Mouse (Mus musculus): ENCODE measurements around the gene Slc3a1. TPM values are rescaled to one million over a fixed set of nuclear protein-coding genes. Genes with fewer than 3 reads are reported as not detected.

The Slc3a1 gene
- total RNA-seq, 2 experiments from 2014 or later: 0.22 TPM; not detected in 1

DNA sequence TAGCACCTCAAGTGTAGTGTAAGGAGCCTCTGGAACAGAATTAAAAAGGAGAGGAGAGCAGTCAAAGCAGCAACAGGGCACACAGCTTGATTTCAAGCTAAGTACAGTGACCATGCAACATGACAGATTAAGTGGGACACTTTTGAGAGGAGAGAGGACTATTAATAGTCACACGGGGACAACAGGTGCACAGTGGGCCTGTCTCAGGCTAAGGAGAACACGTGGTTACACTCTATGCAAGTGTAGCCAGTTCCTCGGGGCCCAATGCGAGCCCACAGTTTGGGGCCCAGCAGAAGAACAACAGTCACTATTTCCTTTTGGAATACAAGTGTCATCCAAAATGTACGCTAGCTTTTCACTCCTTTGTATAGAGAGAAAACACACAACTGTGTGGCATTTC is 59.4 kb downstream of the Slc3a1 start:
- intact Hi-C loops (cut with DNase I): loop anchor here (5.0 kb wide), 1 partner anchor 210 kb away; no protein-coding TSS in a partner anchor
- DNase-seq: peak; percentile 23 to 25

DNA sequence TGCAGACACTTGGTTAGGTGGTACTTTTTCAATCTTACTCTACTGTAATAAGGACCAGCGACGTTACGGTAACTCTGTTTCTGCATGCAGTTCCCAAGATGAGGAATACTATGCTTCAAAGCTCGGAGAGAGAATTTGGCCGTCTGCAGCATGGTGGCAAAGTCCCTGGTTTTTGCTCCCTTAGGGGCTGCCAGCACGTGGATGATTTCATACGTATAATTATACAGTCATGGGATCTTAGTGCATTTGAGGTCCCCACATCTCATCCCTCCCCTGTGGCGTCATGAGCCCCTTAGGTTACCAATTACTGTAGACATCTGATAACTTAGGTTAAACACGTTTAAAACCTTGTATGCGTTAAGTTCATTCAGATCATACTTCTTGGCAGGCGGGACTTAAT is 60.2 kb downstream of the Slc3a1 start:
- DNase-seq: no peak
- intact Hi-C loops (cut with DNase I): loop anchor here (5.0 kb wide), 1 partner anchor 211 kb away; no protein-coding TSS in a partner anchor

DNA sequence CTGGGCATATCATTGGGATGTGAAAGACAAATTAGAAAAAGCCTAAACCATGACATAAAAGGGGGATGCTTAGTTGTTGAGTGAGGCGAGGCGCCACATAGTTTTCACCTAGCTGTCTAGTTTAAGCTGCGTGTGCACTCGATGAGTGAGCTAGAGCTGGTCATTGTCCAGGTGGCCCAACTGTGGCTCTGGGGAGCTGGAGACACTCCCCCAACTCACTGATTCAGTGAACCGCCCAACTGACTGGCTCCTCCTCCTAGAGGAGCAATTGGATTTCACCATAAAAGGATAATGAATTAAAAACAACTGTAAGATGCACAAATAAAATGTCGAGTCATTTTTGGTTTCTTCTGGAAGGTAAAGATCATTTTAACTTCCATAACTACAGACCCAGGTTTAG is 60.8 kb downstream of the Slc3a1 start:
- no peak for DNase-seq
- intact Hi-C loops (cut with DNase I): loop anchor here (5.0 kb wide), 1 partner anchor 212 kb away; no protein-coding TSS in a partner anchor

DNA sequence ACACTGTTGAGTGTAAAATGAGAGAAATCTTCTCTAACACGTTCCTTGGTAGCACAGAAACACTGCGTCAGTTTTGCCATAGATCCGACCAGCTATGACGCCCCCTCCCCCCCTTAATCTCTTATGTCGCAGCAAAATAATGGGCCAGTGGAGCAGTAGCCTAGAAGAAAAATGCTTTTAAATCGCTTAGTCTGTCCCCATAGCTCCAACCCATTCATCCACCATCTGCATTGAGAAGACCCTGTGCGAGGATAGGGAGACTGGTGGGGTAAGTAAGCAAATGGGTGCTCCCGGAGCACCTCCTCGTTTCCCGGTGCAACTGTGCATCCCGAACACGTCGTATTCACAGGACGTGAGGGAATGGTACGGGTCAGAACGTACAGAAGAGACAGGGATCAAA is 61.4 kb downstream of the Slc3a1 start:
- intact Hi-C loops (cut with DNase I): loop anchor here (2.0 to 5.0 kb wide), 3 partner anchors 131 to 299 kb away; partner anchors contain the start of gene Lrpprc
- no peak for DNase-seq

DNA sequence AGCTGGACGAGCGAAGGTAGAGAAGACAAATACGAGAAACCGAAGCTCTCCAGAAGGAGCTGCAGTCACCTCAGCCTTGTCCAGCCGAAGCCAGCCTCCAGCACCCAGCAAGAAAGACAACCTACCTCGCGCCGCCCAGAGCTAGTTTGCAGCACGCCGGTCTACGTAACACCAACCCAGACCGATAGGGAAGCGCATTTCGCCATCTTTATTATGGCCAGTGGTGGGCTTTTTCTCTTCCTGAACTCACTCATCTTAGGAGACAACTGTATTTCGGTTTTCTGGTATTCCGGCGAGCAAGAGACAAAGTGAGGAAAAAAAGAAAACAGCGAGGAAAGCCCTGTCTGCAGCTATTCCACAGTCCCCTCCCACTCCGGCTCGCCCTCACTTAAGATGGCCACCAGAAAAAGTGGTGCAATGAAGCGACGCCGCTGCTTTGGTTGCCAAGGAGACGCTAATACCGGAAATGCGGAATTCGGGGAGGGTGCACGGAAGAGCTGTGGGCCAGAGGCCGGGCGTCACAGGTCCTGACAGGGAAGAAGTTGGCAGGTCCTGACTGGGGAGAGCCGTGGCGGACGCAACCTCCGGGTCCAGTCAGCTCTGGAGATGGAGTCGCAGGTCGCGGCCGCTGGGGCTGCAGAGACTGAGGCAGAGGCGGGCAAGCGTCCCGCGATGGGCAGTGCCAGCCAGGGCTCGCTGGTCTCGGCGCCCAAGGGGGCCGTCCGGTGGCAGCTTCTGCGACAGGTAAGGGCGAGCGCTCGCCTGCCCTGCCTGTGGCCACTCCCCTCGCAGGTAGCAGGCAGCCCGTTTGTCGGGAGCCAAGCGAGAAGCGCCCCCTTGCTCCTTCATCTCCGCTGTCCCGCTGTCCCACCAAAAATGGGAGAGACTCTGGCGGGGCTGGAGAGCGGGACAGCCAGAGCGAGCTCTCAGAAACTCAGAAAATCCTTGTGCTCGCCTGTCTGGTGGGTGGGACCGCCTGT is 62.2 kb downstream of the Slc3a1 start, which contains the start of the genes Prepl and Camkmt:
Gene Prepl (minus strand): TSS at position 122 of the 980 bp plus-strand sequence.
Gene Camkmt (plus strand): TSS at position 433 of the 980 bp plus-strand sequence.
- intact Hi-C loops (cut with DNase I): loop anchor here (2.0 kb wide), 2 partner anchors 132 to 300 kb away; partner anchors contain the start of gene Lrpprc
- peak; percentile 93 to 94 for DNase-seq

DNA sequence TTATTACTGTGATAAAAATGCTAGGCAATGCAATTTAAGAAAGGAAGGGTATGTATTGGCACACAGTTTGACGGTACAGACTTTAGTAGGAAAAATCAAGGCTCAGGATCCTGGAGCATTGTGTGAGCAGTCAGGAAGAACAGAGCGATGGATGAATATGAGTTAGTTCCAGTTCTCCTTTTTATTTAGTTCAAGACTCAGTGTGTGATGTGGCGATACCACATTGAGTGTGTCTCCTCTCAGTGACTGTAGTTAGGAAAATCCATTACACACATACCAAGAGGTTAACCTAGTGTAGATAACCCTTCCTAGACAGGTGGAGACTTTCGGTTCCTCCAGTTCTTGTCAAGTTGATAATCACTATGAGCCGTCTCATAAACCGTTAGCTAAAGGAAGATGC is 63.6 kb downstream of the Slc3a1 start:
- DNase-seq: no peak
- intact Hi-C loops (cut with DNase I): loop anchor here (2.0 kb wide), 2 partner anchors 133 to 301 kb away; partner anchors contain the start of gene Lrpprc

DNA sequence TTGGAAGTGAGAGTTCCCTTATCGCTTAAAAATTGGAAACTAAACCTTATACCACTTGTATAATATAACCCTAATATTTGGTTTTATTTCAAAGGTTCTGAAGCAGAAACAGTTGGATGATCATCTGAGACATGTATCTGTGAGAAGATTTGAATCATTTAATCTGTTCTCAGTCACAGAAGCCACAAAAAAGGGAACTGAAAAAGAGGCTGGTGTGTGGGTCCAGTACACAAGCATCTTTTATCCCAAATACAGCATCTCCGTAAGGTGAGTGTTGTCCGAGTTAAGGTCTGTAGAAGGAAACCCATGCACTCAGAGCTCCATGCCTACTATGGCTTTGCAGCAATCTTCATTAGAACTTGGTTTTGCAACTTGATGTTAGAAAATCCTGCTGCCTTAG is 68.2 kb downstream of the Slc3a1 start:
- intact Hi-C loops (cut with DNase I): no loop called here
- no peak for DNase-seq

DNA sequence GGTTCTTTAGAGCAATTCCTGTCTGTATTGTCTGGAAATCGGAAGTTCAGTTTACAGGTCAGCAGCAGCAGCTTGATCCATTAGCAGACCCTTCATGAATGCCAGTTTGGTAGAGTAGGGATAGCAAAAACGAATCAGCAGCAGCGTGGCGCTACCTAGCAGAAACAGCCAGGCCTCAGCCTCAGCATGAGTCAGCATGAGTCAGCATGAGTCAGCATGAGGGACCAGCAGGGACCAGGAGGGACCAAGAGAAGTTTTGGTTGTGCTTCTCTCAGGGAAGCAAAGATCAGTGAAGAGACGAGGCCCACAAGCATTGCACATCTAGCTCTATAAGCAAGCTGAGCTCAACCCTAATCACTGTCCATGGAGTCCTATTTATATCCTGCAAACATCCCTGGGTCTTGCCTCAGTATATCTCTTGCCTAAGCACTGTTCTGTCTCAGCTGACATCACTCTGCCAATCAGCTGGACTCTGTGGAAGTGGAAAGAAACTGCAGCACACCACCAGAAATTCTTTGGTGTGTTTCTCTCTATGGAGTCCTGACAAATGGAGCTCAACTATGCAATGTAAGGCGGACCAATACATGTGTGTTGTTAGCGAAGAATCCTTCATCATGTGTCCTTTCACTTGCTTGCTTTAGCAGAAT is 70.6 kb downstream of the Slc3a1 start:
- intact Hi-C loops (cut with DNase I): no loop called here
- DNase-seq: no peak

DNA sequence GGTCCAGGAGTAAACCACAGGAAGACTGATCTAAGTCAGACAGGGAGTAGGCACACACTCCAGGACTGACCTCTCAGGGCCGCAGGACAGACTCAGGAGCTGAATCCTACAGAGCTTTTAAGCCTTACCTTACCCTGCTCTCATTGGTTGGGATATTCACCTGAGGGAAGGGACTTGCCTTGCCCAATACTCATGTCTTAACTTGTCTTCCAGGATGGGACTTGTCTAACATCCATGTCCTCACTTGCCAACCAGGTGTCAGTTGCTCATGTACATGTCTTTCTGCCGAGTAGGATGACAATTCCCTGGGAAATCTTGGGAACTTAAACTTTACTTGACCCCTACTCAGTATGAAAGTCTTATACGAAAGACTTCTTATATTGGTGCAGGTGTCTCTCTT is 72.1 kb downstream of the Slc3a1 start:
- intact Hi-C loops (cut with DNase I): no loop called here
- no peak for DNase-seq

DNA sequence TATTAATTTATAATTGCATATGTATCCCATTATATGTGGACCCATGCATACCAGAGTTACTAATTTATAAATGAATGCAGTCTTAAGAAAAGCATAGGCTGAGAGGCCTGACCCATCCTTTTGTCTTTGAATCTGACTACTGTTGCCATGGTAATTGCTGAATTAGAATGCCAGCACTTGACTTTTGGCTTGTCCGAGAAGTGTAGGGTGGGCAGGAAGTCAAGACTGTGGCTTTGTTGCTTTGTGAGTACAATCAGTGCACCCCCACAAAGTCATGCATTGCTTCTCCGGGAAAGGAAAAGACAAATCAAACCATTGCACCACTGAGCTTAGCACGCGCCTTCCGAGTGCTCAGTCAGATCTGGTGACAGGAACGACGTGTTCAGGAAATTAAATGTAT is 73.6 kb downstream of the Slc3a1 start:
- intact Hi-C loops (cut with DNase I): no loop called here
- DNase-seq: no peak

DNA sequence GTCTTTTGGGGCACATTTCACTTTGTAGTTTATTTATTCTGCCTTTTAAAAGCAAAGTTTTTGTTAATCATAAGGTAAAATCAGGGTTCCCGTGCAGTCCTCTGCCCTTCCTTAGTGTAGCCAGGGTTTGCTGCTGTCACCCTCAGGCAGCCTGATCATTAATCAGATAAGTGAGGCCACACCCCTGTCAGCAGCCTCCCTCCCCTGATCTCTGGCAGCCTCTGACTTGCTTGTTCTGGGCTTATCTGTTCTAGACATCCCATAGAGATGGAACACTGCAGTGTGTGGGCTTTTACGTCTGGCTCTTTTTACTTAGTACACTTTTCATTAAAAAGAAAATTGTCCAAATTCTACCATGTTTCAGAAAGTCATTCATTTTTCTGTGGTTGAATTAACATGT is 75.1 kb downstream of the Slc3a1 start:
- intact Hi-C loops (cut with DNase I): no loop called here
- no peak for DNase-seq

DNA sequence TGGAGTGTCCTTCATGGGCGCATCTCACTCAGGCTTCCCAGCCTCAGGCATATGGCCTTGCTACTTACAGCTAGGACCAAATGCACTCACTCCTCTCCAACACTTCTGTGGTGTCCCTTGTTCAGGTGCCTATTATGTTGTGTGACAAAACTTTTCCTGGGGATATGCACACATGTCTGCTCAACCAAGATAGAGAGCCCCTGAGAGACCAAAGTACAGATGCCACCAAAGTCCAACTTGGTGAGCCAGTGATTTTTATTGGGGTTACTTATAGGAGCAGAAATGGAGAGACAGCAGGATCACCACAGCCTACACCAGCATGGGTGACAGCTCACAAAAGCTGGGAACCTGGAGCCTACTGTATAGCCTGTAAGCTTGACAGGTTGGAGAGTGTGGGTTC is 82.5 kb downstream of the Slc3a1 start:
- intact Hi-C loops (cut with DNase I): no loop called here
- no peak for DNase-seq

DNA sequence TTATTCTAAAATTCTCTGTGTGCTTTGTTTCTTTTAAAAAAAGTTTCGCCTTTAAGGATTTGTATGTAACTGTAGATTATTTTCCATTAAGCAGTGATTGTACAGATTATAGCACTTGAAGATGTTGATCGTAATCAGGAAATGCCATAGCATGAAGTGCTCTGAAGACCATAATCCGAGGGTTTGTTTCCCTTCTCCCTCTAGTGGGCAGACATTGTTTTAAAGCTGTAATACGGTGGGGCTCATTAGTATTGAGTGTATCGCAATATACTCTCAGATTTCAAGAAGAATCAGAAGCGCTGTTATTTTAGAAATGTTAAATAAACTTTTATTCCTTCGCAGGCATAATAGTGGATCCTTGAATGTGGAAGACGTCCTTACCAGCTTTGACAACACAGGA is 85.3 kb downstream of the Slc3a1 start:
- no peak for DNase-seq
- intact Hi-C loops (cut with DNase I): no loop called here

Other genes with a start within 250 kb of the Slc3a1 start
- 100 to 1,000 TPM; 143 to 150 TPM for gene Lrpprc, start 237.6 kb upstream of the Slc3a1 start, total RNA-seq (2021)
- gene Ppm1b, start 71.6 kb upstream of the Slc3a1 start, total RNA-seq (2021): 100 to 1,000 TPM; 121 to 128 TPM
- gene Prepl, start 61.9 kb downstream of the Slc3a1 start, total RNA-seq (2021): 100 to 1,000 TPM; 142 TPM
- 1 to 10 TPM; 3.0 to 3.4 TPM for gene Camkmt, start 62.2 kb downstream of the Slc3a1 start, total RNA-seq (2021)

Data from heart, postnatal 36 days (tissue).